Mouse (Mus musculus): ENCODE measurements around the gene Spaca4. TPM values are rescaled to one million over a fixed set of nuclear protein-coding genes. Genes with fewer than 3 reads are reported as not detected.

Spaca4 gene
- total RNA-seq, 1 experiment from 2014 or later, result not detected

DNA sequence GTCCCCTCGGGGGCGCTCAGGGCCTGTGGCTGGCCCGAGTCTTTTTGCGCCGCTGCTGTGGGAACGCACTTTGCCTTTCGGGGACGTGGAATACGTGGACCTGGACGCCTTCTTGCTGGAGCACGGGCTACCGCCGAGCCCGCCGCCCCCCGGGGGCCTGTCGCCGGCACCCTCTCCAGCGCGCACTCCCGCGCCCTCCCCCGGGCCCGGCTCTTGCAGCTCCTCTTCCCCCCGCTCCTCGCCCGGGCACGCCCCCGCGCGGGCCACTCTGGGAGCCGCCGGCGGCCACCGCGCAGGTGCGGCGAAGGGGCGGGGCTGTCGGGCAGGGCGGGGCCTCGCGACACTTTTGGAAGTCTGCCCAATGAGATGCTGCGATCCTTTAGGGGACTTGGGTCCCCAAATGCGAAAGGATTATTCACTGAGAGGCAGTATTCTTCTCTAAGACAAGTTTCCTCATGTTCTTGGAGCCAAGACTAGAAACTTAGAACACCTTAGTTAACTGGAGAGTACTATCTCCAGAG is 18.8 kb downstream of the Spaca4 start:
- peak in 1 of 2 experiments; percentile 0; a peak in 1 of 4 replicates for ATAC-seq (replicated peaks in 1 of 2; ENCODE audit: insufficient read depth in 1 of 2, low FRiP score in 2 of 2, low TSS enrichment in 1 of 2, low read depth in 1 of 2, poor library complexity in 2 of 2, severe bottlenecking in 2 of 2)

GRCm38 (mm10) chr7:45705873-45706281 is 19.7 kb downstream of the Spaca4 start:
- no peak for ATAC-seq (replicated peaks in 1 of 2; ENCODE audit: insufficient read depth in 1 of 2, low FRiP score in 2 of 2, low TSS enrichment in 1 of 2, low read depth in 1 of 2, poor library complexity in 2 of 2, severe bottlenecking in 2 of 2)

DNA sequence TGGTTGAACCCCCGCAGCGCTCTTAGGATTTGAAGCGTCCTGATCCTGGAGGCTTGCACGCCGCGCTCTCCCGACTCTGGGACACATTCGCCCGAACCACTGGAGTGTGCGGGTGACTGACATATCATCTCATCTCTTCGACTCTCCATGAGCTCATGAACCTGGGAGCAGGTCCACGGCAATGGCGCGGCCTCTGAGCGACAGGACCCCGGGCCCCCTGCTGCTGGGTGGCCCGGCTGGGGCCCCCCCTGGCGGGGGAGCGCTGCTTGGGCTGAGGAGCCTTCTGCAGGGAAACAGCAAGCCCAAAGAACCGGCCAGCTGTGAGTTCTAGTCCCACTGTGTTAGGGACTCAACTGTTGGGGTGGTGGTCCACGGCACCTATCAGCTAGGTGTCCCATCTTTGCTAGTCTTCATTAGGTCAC is 20.2 kb downstream of the Spaca4 start:
- no peak for ATAC-seq (replicated peaks in 1 of 2; ENCODE audit: insufficient read depth in 1 of 2, low FRiP score in 2 of 2, low TSS enrichment in 1 of 2, low read depth in 1 of 2, poor library complexity in 2 of 2, severe bottlenecking in 2 of 2)

GRCm38 (mm10) chr7:45704730-45705442 is 20.7 kb downstream of the Spaca4 start, which contains the start of gene Dbp:
Gene Dbp, plus strand, starts transcription at chr7:45705088.
- peak; percentile 79 to 81 for ATAC-seq (replicated peaks in 1 of 2; ENCODE audit: insufficient read depth in 1 of 2, low FRiP score in 2 of 2, low TSS enrichment in 1 of 2, low read depth in 1 of 2, poor library complexity in 2 of 2, severe bottlenecking in 2 of 2)

- peak; percentile 16 to 30 for ATAC-seq (replicated peaks in 1 of 2; ENCODE audit: insufficient read depth in 1 of 2, low FRiP score in 2 of 2, low TSS enrichment in 1 of 2, low read depth in 1 of 2, poor library complexity in 2 of 2, severe bottlenecking in 2 of 2)
Observed at GRCm38 (mm10) chr7:45704046-45704559, 21.5 kb downstream of the Spaca4 start.

DNA sequence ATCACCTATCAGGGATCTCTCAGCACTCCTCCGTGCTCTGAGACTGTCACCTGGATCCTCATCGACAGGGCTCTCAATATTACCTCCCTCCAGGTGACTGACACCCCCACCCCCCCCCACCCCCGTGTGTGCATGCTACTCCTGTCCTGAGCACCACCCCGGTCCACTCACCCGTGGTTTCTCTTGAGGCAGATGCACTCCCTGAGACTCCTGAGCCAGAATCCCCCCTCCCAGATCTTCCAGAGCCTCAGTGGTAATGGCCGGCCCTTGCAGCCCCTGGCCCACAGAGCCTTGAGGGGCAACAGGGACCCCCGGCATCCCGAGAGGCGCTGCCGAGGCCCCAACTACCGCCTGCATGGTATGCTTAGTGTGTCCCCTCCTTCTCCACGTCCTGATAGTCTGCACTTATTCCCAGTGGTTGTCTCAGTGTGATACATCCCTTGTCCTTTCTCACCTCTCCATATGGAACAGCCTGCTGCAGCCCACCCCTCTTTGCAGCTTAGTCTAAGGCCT is 22.0 kb downstream of the Spaca4 start:
- no peak for ATAC-seq (replicated peaks in 1 of 2; ENCODE audit: insufficient read depth in 1 of 2, low FRiP score in 2 of 2, low TSS enrichment in 1 of 2, low read depth in 1 of 2, poor library complexity in 2 of 2, severe bottlenecking in 2 of 2)

DNA sequence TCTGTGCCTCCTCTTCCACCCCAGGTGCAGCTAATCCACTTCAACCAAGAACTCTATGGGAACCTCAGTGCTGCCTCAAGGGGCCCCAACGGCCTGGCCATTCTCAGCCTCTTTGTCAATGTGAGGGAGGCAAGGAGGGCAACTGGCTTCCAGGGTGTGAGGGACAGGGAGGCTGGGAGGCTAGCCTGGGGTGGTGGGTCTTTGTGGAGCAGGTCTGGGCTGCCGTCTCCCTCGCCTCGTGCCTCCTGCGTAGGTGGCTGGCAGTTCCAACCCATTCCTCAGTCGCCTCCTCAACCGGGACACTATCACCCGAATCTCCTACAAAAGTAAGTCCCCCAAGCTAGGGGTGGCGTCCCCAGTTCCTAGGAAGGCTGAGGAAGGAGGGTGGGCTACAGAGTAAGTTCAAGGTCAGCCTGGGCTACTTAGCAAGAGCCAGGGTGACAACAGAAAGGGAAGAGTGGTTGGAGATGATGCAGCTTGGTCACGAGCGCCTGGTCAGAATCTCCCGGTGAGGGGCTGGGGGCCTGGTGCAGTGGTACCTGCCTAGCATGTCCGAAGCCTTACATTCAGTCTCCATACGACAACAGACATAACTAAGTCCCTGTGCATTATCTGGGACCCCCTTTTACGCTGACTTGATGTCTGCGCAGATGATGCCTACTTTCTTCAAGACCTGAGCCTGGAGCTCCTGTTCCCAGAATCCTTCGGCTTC is 22.6 kb downstream of the Spaca4 start:
- no peak for ATAC-seq (replicated peaks in 1 of 2; ENCODE audit: insufficient read depth in 1 of 2, low FRiP score in 2 of 2, low TSS enrichment in 1 of 2, low read depth in 1 of 2, poor library complexity in 2 of 2, severe bottlenecking in 2 of 2)

- no peak for ATAC-seq (replicated peaks in 1 of 2; ENCODE audit: insufficient read depth in 1 of 2, low FRiP score in 2 of 2, low TSS enrichment in 1 of 2, low read depth in 1 of 2, poor library complexity in 2 of 2, severe bottlenecking in 2 of 2)
Observed at GRCm38 (mm10) chr7:45702316-45702715, 23.3 kb downstream of the Spaca4 start.

DNA sequence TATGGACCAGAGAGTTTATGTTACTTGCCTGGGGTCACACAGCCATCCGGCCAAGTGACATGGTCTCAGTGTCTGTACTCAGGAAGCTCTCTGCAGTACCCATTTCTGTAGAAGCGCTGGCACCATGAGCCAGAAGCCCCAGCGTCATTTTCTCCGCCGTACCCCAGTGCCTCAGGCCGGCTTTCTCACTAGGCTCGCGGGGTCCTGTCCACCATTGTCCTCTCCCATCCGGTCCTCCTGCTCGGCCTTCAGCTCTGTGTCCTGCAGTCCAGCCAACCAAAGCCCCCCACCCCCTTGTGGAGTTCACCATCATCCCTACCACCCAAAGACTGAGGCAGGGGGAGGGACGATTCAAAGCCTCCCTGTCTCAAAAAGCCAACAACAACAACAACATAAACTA is 24.0 kb downstream of the Spaca4 start:
- ATAC-seq (replicated peaks in 1 of 2; ENCODE audit: insufficient read depth in 1 of 2, low FRiP score in 2 of 2, low TSS enrichment in 1 of 2, low read depth in 1 of 2, poor library complexity in 2 of 2, severe bottlenecking in 2 of 2), result no peak

GRCm38 (mm10) chr7:45701072-45701471 is 24.5 kb downstream of the Spaca4 start:
- no peak for ATAC-seq (replicated peaks in 1 of 2; ENCODE audit: insufficient read depth in 1 of 2, low FRiP score in 2 of 2, low TSS enrichment in 1 of 2, low read depth in 1 of 2, poor library complexity in 2 of 2, severe bottlenecking in 2 of 2)

DNA sequence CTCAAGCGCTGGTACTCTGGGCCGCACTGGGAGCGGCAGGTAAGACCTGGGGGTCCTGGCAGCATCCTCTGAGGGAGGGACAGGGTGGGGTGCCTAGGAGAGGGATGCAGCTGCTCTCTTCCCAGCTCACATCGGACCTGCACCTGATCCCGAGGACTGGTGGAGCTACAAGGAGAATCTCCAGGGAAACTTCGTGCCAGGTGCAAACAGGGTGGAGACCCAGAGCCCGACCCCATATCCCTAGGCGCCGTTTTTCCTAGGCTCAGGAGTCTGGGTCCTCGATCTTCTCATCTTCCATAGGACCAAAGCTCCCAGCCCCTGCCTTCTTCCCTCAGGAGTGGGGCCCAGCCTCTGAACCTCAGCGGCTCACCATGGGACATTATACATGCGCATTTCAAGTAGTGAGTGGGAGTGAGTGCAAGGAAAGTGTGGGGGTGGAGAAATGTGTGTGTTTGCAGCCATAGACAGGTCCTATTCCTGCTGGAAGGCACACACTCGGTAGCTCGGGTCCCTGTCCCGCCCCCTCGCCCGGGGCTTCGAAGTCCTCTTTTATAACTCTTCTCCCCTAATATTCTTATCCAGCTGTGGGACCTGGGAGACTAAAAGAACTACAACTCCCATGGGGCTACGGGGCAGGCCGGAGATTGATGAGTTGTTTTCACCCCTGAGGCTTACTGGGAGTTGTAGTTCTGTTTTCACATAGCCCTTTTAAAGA is 25.2 kb downstream of the Spaca4 start:
- ATAC-seq (replicated peaks in 1 of 2; ENCODE audit: insufficient read depth in 1 of 2, low FRiP score in 2 of 2, low TSS enrichment in 1 of 2, low read depth in 1 of 2, poor library complexity in 2 of 2, severe bottlenecking in 2 of 2), result 0 out of 4 replicates have a peak, but pooled peaks of 1 of the 2 experiments have one; percentile 13

DNA sequence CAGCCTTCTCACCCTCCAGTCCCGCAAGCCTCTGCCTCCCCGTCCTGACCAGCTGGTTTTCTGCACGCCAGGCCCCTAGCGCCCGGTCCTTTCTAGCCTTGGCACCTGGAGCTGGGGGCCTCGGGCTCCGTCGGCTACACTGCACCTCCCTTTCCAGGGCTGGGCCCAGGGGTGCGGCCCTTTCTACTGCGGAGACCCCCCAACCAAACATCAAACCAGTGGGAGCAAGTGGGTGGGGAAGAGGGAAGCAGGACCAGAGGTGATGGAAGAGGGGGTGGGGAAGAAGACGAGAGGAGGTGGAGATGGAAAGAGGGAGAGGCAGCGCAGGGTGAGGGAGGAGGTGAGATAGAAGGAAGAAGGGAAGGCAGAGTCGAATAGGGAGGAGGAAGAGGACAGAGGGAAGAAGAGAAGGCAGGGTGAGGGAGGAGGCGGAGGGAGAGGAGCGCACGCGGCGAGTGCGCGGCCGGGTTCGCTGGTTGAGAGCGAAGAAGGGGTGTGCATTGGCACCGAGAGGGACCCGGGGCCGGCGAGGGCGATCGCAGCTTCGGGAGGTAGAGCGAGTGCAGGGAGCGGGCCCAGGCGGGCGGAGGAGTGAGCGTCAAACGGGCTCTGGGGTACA is 26.0 kb downstream of the Spaca4 start, which contains the start of gene Car11:
Gene Car11 (plus strand): TSS at position 321 of the 619 bp plus-strand sequence.
- no peak for ATAC-seq (replicated peaks in 1 of 2; ENCODE audit: insufficient read depth in 1 of 2, low FRiP score in 2 of 2, low TSS enrichment in 1 of 2, low read depth in 1 of 2, poor library complexity in 2 of 2, severe bottlenecking in 2 of 2)

GRCm38 (mm10) chr7:45697894-45698293 is 27.7 kb downstream of the Spaca4 start:
- no peak for ATAC-seq (replicated peaks in 1 of 2; ENCODE audit: insufficient read depth in 1 of 2, low FRiP score in 2 of 2, low TSS enrichment in 1 of 2, low read depth in 1 of 2, poor library complexity in 2 of 2, severe bottlenecking in 2 of 2)

DNA sequence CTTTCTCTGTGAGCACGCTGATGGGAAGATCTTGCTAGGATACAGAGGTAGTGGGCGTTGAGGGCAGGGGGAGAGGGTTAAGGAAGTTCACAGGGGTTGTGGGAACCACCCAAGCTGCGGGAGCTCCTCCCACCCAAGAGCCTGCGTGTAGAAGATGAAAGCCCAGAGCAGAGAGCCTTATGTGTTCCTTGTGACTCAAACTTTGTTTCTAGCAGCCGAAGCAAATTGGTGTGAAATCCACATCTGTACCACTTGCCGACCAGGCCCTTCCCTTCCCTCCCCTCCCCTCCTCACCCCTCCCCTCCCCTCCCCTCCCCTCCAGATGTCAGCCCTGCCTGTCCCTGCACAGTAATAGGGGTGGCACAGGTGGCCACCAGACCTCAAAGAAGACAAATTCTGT is 30.5 kb downstream of the Spaca4 start:
- no peak for ATAC-seq (replicated peaks in 1 of 2; ENCODE audit: insufficient read depth in 1 of 2, low FRiP score in 2 of 2, low TSS enrichment in 1 of 2, low read depth in 1 of 2, poor library complexity in 2 of 2, severe bottlenecking in 2 of 2)

DNA sequence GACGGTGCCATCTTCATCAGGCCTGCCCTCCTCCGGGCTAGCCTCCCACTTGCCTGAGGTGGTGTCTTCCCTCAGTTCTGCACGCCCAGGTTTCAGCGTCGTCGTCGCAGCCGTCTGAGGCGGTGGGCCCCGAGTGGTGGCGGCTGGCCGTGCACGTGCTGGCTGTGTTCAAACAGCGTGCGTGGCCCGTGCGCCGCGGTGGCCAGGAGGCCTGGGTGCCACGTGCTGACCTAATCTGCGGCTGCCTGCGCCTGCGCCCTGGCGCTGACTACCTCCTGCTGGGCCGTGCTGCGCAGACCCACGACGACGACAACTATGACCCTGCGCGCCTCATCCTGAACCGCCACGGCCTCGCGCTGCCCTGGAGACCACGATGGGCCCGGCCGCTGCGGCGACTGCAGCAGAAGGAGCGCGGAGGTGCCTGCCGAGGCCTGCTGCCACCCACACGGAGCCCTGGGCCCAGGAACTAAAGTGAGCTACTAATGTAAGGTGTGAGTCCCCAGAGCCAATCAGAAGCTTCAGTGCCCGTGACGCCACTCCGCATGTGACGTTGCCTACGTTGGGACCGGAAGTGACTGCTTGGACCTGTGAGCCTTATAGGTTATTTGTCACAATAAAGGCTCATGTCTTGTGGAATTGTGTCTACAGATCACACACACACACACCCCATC is 31.6 kb downstream of the Spaca4 start, which contains the start of gene Sec1:
Gene Sec1 (minus strand): TSS at position 482 of the 671 bp plus-strand sequence.
- ATAC-seq (replicated peaks in 1 of 2; ENCODE audit: insufficient read depth in 1 of 2, low FRiP score in 2 of 2, low TSS enrichment in 1 of 2, low read depth in 1 of 2, poor library complexity in 2 of 2, severe bottlenecking in 2 of 2), result no peak

DNA sequence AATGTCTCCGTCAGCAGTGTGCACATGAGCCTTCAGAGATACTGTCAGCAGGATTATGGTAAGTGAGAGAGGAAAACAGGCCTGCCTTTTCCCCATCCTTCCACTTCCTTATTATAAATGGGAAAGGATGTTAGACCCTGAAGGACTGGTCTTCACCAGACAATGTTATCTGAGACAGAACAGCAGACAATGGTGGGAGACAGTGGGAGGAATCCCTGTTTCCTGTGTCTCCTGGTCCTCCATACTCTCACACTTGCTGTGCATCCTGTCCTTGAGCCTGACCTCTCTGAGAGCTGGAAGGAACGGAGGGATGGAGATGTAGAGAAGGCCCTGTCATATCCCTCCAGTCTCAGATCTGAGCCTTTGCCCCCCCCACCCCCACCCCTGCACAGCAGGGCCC is 33.2 kb downstream of the Spaca4 start:
- no peak for ATAC-seq (replicated peaks in 1 of 2; ENCODE audit: insufficient read depth in 1 of 2, low FRiP score in 2 of 2, low TSS enrichment in 1 of 2, low read depth in 1 of 2, poor library complexity in 2 of 2, severe bottlenecking in 2 of 2)
